Mouse (Mus musculus): Measurements from ENCODE around the gene Snap91. TPM values are rescaled to one million over a fixed set of nuclear protein-coding genes. Genes with fewer than 3 reads are reported as not detected.

The Snap91 gene
- total RNA-seq, 2 experiments from 2014 or later, result 361 to 373 TPM

Other genes starting within 250 kb of the Snap91 start
- gene Me1, start 184.7 kb downstream of the Snap91 start, total RNA-seq (2021), result 10 to 100 TPM; 61.0 to 63.2 TPM
- 1 to 10 TPM; 4.9 to 5.0 TPM for gene Prss35, start 137.0 kb downstream of the Snap91 start, total RNA-seq (2021)
- 10 to 100 TPM in 1 of 2 experiments, 1 to 10 TPM in 1; 8.0 to 10.9 TPM for gene Ripply2, start 134.9 kb upstream of the Snap91 start, total RNA-seq (2021)
- 10 to 100 TPM; 36.0 to 37.5 TPM for gene Cyb5r4, start 141.4 kb upstream of the Snap91 start, total RNA-seq (2021)

All from layer of hippocampus, adult 18-20 months (tissue).